Mouse (Mus musculus): Measurements from ENCODE around the gene Noa1.

The Noa1 gene

DNA sequence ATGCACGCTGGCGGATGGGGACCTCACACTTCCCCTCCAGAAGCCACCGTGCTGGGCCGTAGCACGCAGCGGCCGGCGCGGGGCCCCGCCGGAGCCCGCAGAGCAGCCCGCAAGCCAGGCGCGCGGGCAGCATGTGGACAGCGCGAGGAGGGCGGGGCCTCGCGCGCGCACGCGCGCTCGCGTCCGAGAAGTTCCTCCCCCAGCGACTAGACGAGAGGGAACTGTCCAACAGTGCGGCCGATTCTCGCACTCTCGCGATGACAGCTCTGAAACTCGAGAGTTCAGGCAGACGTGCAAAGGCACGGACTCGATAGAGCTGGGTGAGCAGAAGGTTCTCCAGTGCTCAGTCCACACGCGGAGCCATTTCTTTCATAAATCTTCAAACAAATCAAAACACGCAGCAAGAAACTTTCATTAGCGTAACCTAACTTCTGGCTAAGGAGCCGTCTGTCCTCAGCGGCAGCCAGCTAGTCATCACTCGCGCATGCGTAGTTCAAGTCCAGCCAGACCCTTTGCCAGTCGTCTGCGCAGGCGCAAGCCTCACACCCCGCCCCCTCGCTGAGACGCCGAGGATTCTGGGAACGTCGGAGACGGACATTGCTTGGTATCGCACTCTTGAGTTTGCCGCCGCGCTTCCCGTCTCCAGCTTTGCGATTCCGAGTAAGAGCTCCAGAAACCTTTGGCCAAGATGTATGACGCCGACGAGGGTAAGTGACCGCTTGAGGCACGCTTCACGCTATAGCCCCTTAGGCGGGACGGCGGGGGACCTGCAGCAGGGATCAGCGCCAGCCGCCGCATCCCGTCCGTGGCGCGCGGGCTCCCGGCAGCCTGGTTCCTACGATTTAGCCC lies at the start of gene Noa1, which contains the start of gene Polr2b:
Noa1 (minus strand) TSS at position 161 of the 849 bp plus-strand sequence.
Polr2b (plus strand) TSS at position 224 of the 849 bp plus-strand sequence.
- in situ Hi-C loops (cut with MboI), result loop anchor here (25.0 kb wide), 1 partner anchor 723 kb away; the partner anchor contains the start of gene Cep135

DNA sequence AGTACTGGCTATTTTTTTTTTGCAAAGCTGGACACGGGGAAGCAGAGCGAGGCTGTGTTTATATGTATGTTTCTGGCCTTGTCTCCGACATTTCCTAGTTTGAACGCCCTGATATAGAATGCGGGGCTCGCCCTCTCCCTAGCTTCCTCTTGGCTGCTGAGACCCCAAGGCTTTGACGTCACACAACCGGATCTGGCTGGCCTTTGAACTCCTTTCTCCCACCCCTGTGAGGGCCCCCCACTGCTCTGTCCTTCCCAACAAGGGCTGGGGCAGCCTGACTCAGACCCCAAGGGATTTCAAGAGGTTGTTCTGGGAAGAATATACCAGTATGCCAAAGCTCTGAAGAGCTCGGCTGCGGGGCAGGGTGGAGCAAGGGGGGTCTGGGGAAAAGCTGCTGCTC lies 48.5 kb upstream of the Noa1 start:
- in situ Hi-C loops (cut with MboI), result loop anchor here (10.0 kb wide), 1 partner anchor 106 kb away; no protein-coding TSS in a partner anchor

DNA sequence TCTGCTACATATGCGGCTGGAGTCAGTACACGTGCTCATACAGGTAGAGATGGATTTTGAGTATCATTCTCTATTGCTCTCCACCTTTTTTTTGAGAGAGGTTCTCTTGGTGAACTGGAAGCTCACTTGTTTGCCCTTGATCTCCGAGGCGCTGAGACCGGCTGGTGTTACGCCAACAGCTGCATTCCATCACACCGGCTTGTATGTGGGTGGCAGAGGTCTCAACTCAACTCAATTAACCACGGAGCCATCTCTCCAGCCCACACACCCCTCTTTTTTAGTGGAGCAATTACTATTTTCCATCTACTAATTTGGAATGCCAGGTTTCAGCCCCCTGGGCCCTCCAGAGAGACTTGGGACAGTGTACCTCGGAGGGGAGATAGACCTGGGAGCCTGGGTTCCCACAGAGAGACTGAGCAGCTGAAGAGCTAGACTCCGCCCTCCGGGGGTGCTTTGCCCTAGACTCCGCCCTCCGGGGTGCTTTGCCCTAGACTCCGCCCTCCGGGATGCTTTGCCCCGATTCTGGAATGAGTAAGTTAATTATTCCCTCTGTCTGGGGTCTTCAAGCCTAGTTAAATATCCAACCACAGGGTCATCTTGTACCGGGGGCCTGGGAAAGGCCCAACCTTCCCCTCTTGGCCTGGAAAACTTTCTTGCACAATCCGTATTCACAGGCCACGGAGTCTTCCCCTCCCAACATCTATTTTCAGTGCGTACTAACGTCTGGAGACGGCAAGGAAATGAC lies 47.7 kb upstream of the Noa1 start:
- in situ Hi-C loops (cut with MboI), result loop anchor here (10.0 kb wide), 1 partner anchor 107 kb away; no protein-coding TSS in a partner anchor

DNA sequence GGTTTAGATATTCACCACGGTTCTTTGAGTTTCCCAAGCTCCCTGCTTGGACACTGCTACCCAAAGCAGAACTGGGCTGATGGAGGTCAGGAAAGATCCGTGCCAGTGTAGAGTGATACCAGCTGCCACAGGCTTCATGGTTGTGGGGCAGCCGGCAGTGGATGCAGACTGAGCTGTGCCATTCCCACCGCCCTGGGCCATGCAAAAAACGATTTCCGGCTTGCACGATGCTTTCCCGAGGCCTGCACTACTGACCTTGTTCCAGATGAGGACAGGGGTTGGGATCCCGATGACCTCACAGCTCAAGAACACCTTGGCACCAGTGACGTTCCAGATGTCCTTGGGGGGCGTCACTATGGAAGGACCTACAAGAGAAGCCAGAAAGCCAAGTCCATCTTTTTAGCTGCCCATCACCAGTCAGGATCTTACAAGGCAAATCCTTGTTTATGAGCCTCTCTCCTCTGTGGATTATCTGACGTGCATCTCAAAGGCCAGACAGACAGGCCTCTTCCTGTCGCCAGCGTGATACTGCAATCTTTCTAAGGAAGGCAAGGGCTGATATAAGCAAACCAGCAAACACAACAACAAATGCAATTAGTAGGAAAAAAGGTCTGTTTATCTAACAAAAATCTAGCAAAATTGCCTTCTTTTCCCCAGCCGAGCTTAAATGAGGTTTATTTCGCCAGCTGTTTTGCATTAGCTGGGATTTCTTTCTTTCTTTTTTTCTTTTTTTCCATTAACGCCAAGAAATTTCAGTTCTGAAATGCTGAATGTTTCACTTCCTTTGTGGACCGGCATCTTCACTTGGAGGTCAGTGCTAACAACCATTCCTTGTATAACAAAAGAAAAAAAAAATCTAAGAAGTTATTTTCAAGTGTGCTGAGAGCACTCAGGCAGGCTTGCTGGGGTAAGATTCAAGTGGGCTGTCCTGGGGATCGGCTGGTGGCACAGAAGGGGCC lies 45.7 kb upstream of the Noa1 start:
- in situ Hi-C loops (cut with MboI), result loop anchor here (10.0 kb wide), 1 partner anchor 109 kb away; no protein-coding TSS in a partner anchor

DNA sequence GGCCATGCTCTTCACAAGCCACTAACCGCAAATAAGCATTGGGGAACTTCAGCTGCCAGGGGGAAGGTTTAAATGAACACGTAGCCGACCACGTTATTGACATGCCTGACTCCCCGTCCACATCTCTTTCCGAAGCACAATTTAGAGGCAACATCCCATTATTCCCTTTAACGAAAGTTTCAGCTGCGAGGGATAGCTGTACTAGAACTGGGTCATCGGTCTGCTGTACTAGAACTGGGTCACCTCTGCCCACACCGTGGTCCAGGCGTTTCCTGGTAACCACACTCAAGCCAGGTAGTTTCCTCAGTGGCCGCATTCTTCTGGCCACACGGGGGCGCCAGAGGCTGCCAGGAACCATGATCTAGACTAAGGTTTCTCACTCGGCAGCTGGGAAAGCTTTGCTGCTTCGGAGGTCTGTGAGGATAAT lies 44.5 kb upstream of the Noa1 start:
- in situ Hi-C loops (cut with MboI), result loop anchor here (10.0 kb wide), 1 partner anchor 110 kb away; no protein-coding TSS in a partner anchor

DNA sequence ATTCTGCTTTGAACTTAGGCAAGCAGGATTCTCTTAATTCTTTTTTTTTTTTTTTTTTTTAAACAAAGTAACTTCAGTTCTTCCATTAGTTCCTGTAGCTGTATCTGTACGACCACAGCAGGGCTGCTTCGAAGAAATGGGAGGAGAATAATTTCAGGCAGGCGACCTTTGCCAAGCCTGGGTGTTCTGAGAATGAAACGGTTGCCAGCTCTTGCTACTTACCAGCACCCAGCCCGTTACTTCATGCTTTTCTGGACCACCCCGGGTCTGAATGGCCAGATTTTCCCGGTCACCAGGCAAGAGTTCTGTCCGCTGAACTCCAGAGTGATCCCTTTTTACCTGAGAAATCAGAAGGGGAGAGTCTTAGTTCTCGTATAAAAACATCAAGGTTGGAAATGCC lies 41.8 kb upstream of the Noa1 start:
- in situ Hi-C loops (cut with MboI), result loop anchor here (10.0 kb wide), 1 partner anchor 113 kb away; no protein-coding TSS in a partner anchor

DNA sequence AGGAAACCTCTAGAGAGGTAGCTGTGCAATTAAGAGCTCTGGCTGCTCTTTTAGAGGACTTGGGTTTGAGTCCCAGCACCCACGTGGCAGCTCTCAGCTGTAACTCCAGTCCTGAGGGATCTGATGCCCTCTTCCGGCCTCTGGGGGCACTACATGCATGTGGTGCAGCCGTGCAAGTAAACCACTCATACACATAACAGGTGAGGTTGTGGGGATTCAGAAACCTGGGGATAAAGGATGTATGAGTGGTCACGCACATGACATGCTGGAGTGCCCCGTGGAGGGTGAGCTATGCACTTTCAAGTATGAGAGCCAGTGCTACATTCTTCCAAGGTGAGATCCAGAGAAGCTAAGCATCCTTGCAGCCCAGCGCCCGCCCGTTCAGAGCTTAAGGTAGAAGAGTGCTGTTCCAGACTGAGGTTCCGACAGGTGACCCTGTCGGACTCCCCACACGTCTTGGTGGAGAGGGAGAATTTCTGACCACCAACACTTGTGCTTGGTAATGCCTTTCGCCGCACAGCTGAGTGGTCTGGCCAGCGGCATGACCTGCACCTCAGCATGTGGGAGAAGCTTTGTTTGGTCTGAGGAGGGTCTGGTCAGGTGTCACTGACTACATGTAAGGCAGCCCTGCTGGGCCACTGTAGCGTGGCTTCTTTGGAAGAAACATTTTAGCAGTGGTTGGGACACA lies 40.2 kb upstream of the Noa1 start:
- in situ Hi-C loops (cut with MboI), result loop anchor here (10.0 kb wide), 1 partner anchor 115 kb away; no protein-coding TSS in a partner anchor

DNA sequence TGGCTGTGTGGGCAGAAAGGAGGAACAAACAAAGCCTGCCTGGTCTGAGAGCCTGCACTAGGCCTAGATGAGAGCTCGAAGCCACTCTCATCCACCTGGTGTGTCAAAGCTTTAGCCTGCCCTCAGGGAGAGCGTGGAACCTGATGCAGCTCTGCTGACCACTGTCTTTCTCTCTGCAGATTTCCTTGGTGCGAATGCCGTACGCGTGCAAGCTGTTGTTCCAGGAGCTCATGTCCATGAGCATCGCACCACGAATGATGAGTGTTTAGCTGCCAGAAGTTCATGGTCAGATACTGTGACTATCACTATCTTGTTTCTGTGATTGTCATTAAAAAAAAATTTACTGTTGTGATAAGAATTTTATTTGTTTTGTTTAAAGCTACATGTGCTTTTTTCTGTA lies 39.0 kb upstream of the Noa1 start:
- in situ Hi-C loops (cut with MboI), result no loop called here

DNA sequence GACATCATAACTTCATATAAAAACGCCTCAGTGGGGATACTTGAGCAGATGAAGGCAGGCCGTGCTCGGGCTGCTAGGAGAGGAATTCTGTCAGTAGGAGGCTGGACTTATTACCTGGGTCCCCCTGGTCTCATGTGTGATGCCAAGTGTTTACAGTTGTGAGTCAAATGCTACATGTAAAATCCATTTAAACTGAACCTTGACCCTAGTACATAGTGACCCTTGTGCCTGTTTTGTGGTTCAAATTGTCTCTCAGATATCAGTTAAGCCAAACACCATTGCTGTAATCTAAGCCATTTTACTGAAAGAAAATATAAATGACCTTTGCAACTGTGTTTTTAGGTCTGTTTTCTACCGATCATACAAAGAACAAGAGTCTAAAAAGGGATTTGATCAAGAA lies 30.1 kb upstream of the Noa1 start:
- in situ Hi-C loops (cut with MboI), result no loop called here

DNA sequence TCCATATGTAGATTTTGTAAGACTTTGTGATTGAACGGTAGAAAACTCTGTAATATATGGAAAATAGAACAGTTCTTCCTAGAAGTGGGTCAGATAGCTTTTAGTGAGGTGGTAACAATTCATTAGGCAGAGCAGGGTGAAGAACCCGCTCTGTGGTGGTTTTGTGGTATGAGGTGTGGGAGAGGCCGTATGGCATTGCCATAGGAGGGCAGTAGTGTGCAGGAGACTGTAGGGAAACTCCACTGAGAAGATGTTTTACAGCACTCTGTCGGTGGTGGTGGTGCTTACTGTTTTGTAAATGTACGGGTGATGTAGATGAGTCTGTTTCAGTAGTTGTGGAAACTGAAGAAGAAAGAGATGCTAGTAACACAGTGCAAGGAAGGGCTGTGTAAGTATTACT lies 20.3 kb upstream of the Noa1 start:
- in situ Hi-C loops (cut with MboI), result no loop called here

DNA sequence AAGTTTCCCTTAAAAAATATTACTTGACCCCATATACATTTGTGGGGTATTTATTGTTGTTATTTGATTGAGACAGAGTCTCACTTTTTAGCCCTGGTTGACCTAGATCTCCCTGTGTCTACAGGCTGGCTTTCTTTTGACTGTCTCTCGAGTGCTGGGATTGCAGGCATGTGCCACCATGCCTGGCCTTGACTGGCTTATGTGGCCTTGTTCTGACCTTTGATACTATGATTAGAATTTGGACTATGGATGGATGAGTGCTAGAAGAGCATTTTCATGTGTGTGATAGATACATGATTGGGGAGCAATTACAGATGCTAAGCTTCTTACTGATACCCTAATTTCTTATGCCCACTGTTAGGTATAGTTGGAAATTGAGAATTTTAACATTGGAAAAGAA lies 15.1 kb upstream of the Noa1 start:
- in situ Hi-C loops (cut with MboI), result loop anchor here (25.0 kb wide), 1 partner anchor 738 kb away; the partner anchor contains the start of gene Cep135

DNA sequence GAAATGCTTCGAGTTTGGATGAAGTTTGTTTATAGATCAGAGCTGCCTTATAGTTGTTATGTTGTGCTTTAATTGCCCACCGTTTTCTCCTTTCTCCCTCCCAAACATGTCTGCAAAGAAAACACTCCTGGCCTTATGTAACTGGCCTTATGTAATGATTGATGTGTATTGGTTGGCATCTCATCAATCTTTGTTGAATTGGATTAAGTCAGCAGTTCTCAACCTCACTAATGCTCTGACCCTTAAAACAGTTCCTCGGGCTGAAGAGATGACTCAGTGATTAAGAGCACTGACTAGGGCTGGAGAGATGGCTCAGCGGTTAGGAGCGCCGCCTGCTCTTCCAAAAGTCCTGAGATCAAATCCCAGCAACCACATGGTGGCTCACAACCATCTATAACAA lies 5.1 kb upstream of the Noa1 start:
- in situ Hi-C loops (cut with MboI), result loop anchor here (25.0 kb wide), 1 partner anchor 728 kb away; the partner anchor contains the start of gene Cep135

DNA sequence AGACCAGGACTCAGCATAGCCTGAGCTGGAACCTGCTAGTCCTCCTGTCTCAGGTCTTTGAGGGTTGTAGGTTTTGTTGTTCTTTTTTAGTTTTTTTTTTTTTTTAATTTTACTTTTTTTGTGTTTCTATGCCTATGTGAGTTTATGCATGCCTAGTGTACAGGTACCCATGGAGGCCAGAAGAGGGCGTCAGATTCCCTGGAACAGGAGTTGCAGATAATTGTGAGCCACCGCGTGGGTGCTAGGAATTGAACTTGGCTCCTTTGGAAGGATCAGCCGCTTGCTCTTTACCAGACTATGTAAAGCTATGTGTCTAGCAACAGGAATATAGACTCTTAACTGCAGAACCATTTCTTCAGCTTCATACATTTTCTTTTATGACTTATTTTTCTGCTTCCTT lies 4.3 kb upstream of the Noa1 start:
- in situ Hi-C loops (cut with MboI), result loop anchor here (25.0 kb wide), 1 partner anchor 727 kb away; the partner anchor contains the start of gene Cep135

DNA sequence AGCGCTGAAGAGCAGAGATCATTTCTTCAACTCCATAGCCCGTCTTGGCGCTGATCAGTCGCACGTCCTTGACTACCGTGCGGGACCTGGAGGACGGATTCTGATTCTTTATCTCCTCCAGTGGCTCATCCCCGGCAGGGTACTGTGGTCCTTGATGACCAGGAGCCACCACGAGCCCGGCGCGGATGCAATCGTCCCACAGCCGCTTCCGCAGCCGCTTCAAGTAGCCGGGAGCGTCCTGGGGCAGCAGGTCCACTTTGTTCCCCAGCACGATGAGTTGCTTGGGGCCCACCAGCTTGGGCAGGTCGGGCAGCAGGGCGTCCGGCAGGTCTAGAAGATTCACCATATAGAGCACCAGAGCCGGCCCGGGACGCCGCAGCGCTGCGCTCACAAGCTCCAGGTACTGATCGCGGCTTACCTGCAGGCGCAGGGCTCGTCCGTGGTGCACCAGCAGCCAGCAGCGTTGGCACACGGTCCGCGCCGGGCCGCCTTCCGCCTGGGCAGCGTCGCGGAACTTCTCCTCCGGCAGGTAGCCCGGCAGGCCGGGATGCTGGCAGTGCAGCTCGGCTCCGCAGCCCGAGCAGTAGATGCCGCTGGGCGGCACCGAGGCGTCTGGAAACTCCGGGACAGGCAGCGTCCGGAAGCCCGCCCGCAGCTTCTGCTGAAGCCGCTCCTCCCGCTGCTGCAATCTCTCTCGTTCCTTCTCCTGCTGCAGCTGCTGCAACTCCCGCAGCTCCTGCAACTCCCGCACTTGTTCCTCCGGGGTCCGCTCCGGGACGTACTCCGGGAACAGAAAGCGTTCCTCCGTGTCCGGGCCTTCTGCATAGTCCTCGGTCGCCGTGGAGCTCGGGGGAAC lies 605 bp downstream of the Noa1 start:
- in situ Hi-C loops (cut with MboI), result loop anchor here (25.0 kb wide), 1 partner anchor 722 kb away; the partner anchor contains the start of gene Cep135

DNA sequence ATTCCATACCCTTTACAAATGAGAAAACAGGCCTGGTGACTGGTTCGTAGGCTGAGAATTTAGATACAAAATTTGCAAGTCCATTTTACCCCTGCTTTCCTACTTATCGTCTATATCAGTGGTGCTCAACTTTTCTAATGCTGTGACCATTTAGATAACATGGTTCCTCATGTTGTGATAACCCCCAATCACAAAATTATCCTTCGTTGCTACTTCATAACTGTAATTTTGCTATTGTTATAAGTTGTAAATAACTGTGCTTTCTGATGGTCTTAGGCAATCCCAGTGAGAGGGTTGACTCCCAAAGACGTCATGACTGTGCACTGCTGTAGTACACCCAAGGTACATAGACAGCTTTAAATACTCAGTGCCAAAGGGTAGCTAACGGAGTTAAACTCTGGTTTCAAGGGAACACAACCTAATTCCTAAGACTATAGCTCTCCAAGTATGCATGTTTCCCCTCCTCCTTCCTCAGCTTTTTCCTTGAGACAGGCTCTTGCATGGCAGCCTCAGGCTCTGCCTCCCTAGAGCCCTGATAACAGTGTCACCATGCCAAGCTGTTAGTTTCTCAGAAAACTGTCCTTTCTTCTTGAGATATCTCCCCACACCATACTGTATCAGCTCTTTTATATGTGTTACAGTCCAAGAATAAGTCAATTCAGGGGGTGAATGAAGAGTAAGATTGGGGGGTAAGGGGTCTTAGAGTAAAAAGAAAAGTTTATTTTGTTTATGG lies 1.9 kb downstream of the Noa1 start:
- in situ Hi-C loops (cut with MboI), result loop anchor here (25.0 kb wide), 1 partner anchor 721 kb away; the partner anchor contains the start of gene Cep135

DNA sequence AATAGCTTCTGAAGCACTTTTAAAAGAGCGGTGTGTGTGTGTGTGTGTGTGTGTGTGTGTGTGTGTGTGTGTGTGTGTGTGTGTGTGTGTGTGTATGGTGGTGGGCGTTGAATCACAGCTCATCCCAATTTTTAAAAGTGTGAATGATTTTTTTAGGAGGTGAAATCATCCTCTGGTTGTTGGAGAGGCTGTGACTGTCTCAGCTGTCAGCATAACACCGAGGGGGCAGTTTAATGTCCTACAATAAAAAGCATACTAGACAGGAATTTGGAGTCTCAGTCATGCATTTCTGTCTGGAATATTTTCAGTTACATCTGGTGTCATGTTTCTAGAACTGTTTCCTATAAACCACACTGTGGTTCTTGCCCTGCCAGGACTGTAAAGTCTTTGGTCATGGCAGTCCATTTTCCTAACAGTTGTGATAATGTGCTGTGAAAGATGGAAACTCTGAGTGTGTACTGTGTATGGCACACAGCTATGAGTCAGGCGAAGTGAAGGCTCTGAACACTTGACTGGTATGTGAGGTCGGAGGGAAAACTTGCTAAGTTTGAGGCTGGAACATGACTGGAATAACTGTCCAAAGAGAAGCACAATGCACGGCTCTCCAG lies 8.5 kb downstream of the Noa1 start:
- in situ Hi-C loops (cut with MboI), result loop anchor here (25.0 kb wide), 1 partner anchor 714 kb away; the partner anchor contains the start of gene Cep135

DNA sequence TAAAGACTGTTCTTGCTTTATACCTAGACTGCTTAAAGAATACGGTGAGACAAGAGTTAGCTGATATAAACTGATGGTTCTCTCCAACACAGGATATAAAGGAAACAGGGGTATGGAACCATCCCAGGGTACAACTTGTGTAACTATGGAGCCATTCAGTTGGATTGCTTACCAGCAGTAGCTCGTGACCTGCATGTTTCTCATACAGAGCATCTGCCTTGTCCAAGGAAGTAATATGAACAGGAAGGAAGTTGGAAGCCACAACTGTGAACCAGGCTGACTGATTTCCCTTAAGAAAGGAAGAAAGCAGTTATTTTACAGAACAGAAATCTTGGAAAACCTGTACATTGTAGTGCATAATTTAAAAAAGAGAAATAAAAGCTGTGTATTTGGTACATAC lies 10.4 kb downstream of the Noa1 start:
- in situ Hi-C loops (cut with MboI), result no loop called here
